Mouse (Mus musculus): ENCODE results near the gene Xlr5c. TPM values are rescaled to one million over a fixed set of nuclear protein-coding genes. Genes with fewer than 3 reads are reported as not detected.
"Not testable (repeated sequence)": the region's sequence is repeated elsewhere in the genome, so short reads cannot be mapped to it uniquely, and the experiment has no call there.

Gene Xlr5c
- polyA plus RNA-seq (2015; fragmentation: Nextera tagmentation; extraction: Ambion mirVana) = not detected in 2 replicates

GRCm38 (mm10) chrX:73292876-73293275 lies at the start of gene Xlr5c, which contains the start of gene Xlr5a:
Gene Xlr5c (minus strand): TSS chrX:73292976.
Gene Xlr5a (minus strand): TSS chrX:73292976.
- ATAC-seq; H3K4me1 ChIP-seq; H3K36me3 ChIP-seq (ENCODE audit: poor library complexity, severe bottlenecking); H3K27me3 ChIP-seq; H3K4me2 ChIP-seq; H3K27ac ChIP-seq; H3K9me3 ChIP-seq (replicated peaks); H3K9ac ChIP-seq; H3K4me3 ChIP-seq: not testable (repeated sequence)
- 97% methylated on average over 16 of the region's 17 CpGs for WGBS

GRCm38 (mm10) chrX:73342483-73342895 lies 49.7 kb upstream of the Xlr5c start, which contains the start of gene Zfp275:
Gene Zfp275 (plus strand): TSS chrX:73342621.
- Histone ChIP-seq H3K27me3 (no peaks in the 10 kb centered on the region), H3K4me2 (peak within 1 kb of the TSS; percentile 65), H3K4me3 (peak within 1 kb of the TSS; percentile 58), H3K4me1 (peaks cover 16% of the 10 kb centered on the region), H3K9me3 (replicated peaks) (no peaks in the 10 kb centered on the region), H3K9ac (peak within 1 kb of the TSS; percentile 75), H3K36me3 (ENCODE audit: poor library complexity, severe bottlenecking) (no peaks in the 10 kb centered on the region), H3K27ac (0 out of 2 replicates have a peak within 1 kb of the TSS, but pooled peaks have one; percentile 40)
- 16% methylated on average over 32 of the region's 37 CpGs for WGBS
- peak; percentile 98 for ATAC-seq

- Histone ChIP-seq H3K9ac (no peak overlapping the region), H3K4me1 (peaks cover 16% of the 10 kb centered on the region), H3K27ac (no peak overlapping the region), H3K36me3 (ENCODE audit: poor library complexity, severe bottlenecking) (no peaks in the 10 kb centered on the region), H3K27me3 (no peaks in the 10 kb centered on the region), H3K4me2 (peak overlapping the region; percentile 65), H3K9me3 (replicated peaks) (no peaks in the 10 kb centered on the region), H3K4me3 (peak overlapping the region; percentile 58)
- 33% methylated on average over 3 of the region's 3 CpGs for WGBS
- ATAC-seq = peak; percentile 42
Observed at GRCm38 (mm10) chrX:73342068-73342467, 49.3 kb upstream of the Xlr5c start.

- Histone ChIP-seq H3K27ac (no peak overlapping the region), H3K9ac (no peak overlapping the region), H3K36me3 (ENCODE audit: poor library complexity, severe bottlenecking) (no peaks in the 10 kb centered on the region), H3K9me3 (replicated peaks) (no peaks in the 10 kb centered on the region), H3K4me2 (no peak overlapping the region), H3K4me3 (no peak overlapping the region), H3K27me3 (no peaks in the 10 kb centered on the region), H3K4me1 (peaks cover 16% of the 10 kb centered on the region)
- 43% methylated on average over 1 of the region's 1 CpGs for WGBS
- no peak for ATAC-seq
Observed at GRCm38 (mm10) chrX:73341473-73341872, 48.7 kb upstream of the Xlr5c start.

GRCm38 (mm10) chrX:73336740-73337139 lies 44.0 kb upstream of the Xlr5c start, which contains the start of gene Gm45015:
Gene Gm45015 (minus strand): TSS chrX:73336840.
- H3K4me2 ChIP-seq = no peak within 1 kb of the TSS
- 90% methylated on average over 4 of the region's 4 CpGs for WGBS
- no peaks in the 10 kb centered on the region for H3K9me3 ChIP-seq (replicated peaks)
- H3K4me3 ChIP-seq = no peak within 1 kb of the TSS
- H3K4me1 ChIP-seq = no peaks in the 10 kb centered on the region
- no peaks in the 10 kb centered on the region for H3K27me3 ChIP-seq
- H3K27ac ChIP-seq = no peak within 1 kb of the TSS
- no peaks in the 10 kb centered on the region for H3K36me3 ChIP-seq (ENCODE audit: poor library complexity, severe bottlenecking)
- no peak for ATAC-seq
- no peak within 1 kb of the TSS for H3K9ac ChIP-seq

- Histone ChIP-seq H3K4me3 (no peak overlapping the region), H3K4me1 (no peaks in the 10 kb centered on the region), H3K9me3 (replicated peaks) (no peaks in the 10 kb centered on the region), H3K27me3 (no peaks in the 10 kb centered on the region), H3K9ac (no peak overlapping the region), H3K36me3 (ENCODE audit: poor library complexity, severe bottlenecking) (no peaks in the 10 kb centered on the region), H3K27ac (no peak overlapping the region), H3K4me2 (no peak overlapping the region)
- ATAC-seq = no peak
Observed at GRCm38 (mm10) chrX:73333548-73333947, 40.8 kb upstream of the Xlr5c start.

GRCm38 (mm10) chrX:73327215-73327614 lies 34.4 kb upstream of the Xlr5c start:
- H3K9me3 ChIP-seq (replicated peaks) = no peaks in the 10 kb centered on the region
- H3K36me3 ChIP-seq (ENCODE audit: poor library complexity, severe bottlenecking) = no peaks in the 10 kb centered on the region
- no peaks in the 10 kb centered on the region for H3K4me1 ChIP-seq
- no peak overlapping the region for H3K9ac ChIP-seq
- H3K27ac ChIP-seq = no peak overlapping the region
- H3K4me2 ChIP-seq = no peak overlapping the region
- no peaks in the 10 kb centered on the region for H3K27me3 ChIP-seq
- no peak overlapping the region for H3K4me3 ChIP-seq
- ATAC-seq = no peak
- WGBS = 80% methylated on average over 2 of the region's 2 CpGs

- Histone ChIP-seq H3K4me1 (no peaks in the 10 kb centered on the region), H3K9me3 (replicated peaks) (no peaks in the 10 kb centered on the region), H3K36me3 (ENCODE audit: poor library complexity, severe bottlenecking) (no peaks in the 10 kb centered on the region), H3K9ac (no peak overlapping the region), H3K4me3 (no peak overlapping the region), H3K27me3 (no peaks in the 10 kb centered on the region), H3K4me2 (no peak overlapping the region), H3K27ac (no peak overlapping the region)
- ATAC-seq = no peak
- WGBS = 81% methylated on average over 3 of the region's 3 CpGs
Observed at GRCm38 (mm10) chrX:73321029-73321428, 28.3 kb upstream of the Xlr5c start.

- Histone ChIP-seq H3K27ac (no peak overlapping the region), H3K9me3 (replicated peaks) (no peaks in the 10 kb centered on the region), H3K4me1 (no peaks in the 10 kb centered on the region), H3K27me3 (no peaks in the 10 kb centered on the region), H3K9ac (no peak overlapping the region), H3K4me2 (no peak overlapping the region), H3K4me3 (no peak overlapping the region), H3K36me3 (ENCODE audit: poor library complexity, severe bottlenecking) (no peaks in the 10 kb centered on the region)
- ATAC-seq = no peak
- WGBS = 47% methylated on average over 3 of the region's 3 CpGs
Observed at GRCm38 (mm10) chrX:73312522-73312921, 19.7 kb upstream of the Xlr5c start.

GRCm38 (mm10) chrX:73295745-73296144 lies 3.0 kb upstream of the Xlr5c start:
- not testable (repeated sequence) for H3K9ac ChIP-seq; H3K27me3 ChIP-seq; H3K4me2 ChIP-seq; H3K4me1 ChIP-seq; ATAC-seq; H3K9me3 ChIP-seq (replicated peaks); H3K27ac ChIP-seq; H3K4me3 ChIP-seq; H3K36me3 ChIP-seq (ENCODE audit: poor library complexity, severe bottlenecking)
- WGBS = 76% methylated on average over 9 of the region's 10 CpGs

GRCm38 (mm10) chrX:73265270-73265669 lies 27.5 kb downstream of the Xlr5c start, which contains the start of gene Xlr3c:
Gene Xlr3c (minus strand): TSS chrX:73265390.
- H3K4me3 ChIP-seq; ATAC-seq; H3K9ac ChIP-seq; H3K4me1 ChIP-seq; H3K9me3 ChIP-seq (replicated peaks); H3K4me2 ChIP-seq; H3K36me3 ChIP-seq (ENCODE audit: poor library complexity, severe bottlenecking); H3K27ac ChIP-seq; H3K27me3 ChIP-seq: not testable (repeated sequence)
- 92% methylated on average over 14 of the region's 14 CpGs for WGBS

GRCm38 (mm10) chrX:73262428-73262827 lies 30.3 kb downstream of the Xlr5c start:
- not testable (repeated sequence) for ATAC-seq; H3K4me1 ChIP-seq; H3K27me3 ChIP-seq; H3K9me3 ChIP-seq (replicated peaks); H3K4me3 ChIP-seq; H3K9ac ChIP-seq; H3K27ac ChIP-seq; H3K4me2 ChIP-seq; H3K36me3 ChIP-seq (ENCODE audit: poor library complexity, severe bottlenecking)
- 92% methylated on average over 1 of the region's 2 CpGs for WGBS

GRCm38 (mm10) chrX:73242821-73243325 lies 49.9 kb downstream of the Xlr5c start, which contains the start of gene Xlr4c:
Gene Xlr4c (minus strand): TSS chrX:73243130.
- 88% methylated on average over 14 of the region's 14 CpGs for WGBS
- not testable (repeated sequence) for H3K4me2 ChIP-seq; H3K9ac ChIP-seq; H3K36me3 ChIP-seq (ENCODE audit: poor library complexity, severe bottlenecking); ATAC-seq; H3K27ac ChIP-seq; H3K4me3 ChIP-seq; H3K4me1 ChIP-seq; H3K27me3 ChIP-seq; H3K9me3 ChIP-seq (replicated peaks)
